Mouse (Mus musculus) heart, postnatal 0 days (tissue): ENCODE data around the gene Cntn1. TPM values are rescaled to one million over a fixed set of nuclear protein-coding genes. Genes with fewer than 3 reads are reported as not detected.
"Not testable (repeated sequence)": the region's sequence is repeated elsewhere in the genome, so short reads cannot be mapped to it uniquely, and the experiment has no call there.

Experiments
- ATAC-seq: fragments of 200-750 bp; cut with Nextera tagmentation; 2 replicates; pipeline ENCODE4 v1.8.0; 2017; ENCODE audit warnings: low read depth, moderate number of reproducible peaks, moderate library complexity; ENCODE audit not compliant: insufficient read depth
- DNase-seq: peaks from one replicate; pipeline ENCODE4 v3.0.0-alpha.2; 2016; ENCODE audit warnings: low spot score
- H3K27ac ChIP-seq: fragments of 300-500 bp; sonication (generic); 2 replicates; pipeline ENCODE4 v1.5.1; 2014; ENCODE audit warnings: low read depth, mild to moderate bottlenecking
- H3K27me3 ChIP-seq: fragments of 300-500 bp; sonication (generic); 2 replicates; pipeline ENCODE4 v1.6.1; 2014; ENCODE audit warnings: low read length, mixed read lengths; ENCODE audit not compliant: control insufficient read depth, insufficient read depth
- H3K36me3 ChIP-seq: fragments of 300-500 bp; sonication (generic); replicated peaks from 2 replicates; pipeline ENCODE4 v1.6.1; 2014; ENCODE audit warnings: low read length, mixed read lengths; ENCODE audit not compliant: control insufficient read depth, insufficient read depth
- H3K4me1 ChIP-seq: fragments of 300-500 bp; sonication (generic); 2 replicates; pipeline ENCODE4 v1.6.1; 2014; ENCODE audit warnings: antibody characterized with exemption; ENCODE audit not compliant: control insufficient read depth, insufficient read depth
- H3K4me2 ChIP-seq: fragments of 300-500 bp; sonication (generic); 2 replicates; pipeline ENCODE4 v1.6.1; 2014; ENCODE audit warnings: low read depth, mild to moderate bottlenecking, low read length, moderate library complexity
- H3K4me3 ChIP-seq: fragments of 300-500 bp; sonication (generic); 2 replicates; pipeline ENCODE4 v1.5.1; 2014; ENCODE audit warnings: low read depth, low read length
- H3K9ac ChIP-seq: fragments of 300-500 bp; sonication (generic); replicated peaks from 2 replicates; pipeline ENCODE4 v1.6.1; 2014; ENCODE audit warnings: low read depth, low read length, mixed read lengths
- H3K9me3 ChIP-seq: fragments of 300-500 bp; sonication (generic); replicated peaks from 2 replicates; pipeline ENCODE4 v1.6.1; 2016; ENCODE audit warnings: low read length; ENCODE audit not compliant: control insufficient read depth
- CTCF ChIP-seq: IDR thresholded peaks from 2 replicates; pipeline ENCODE4 v1.5.1; 2016; ENCODE audit warnings: antibody characterized with exemption, control low read depth, low read depth
- EP300 ChIP-seq: IDR thresholded peaks from 2 replicates; pipeline ENCODE4 v1.6.1; 2016; ENCODE audit warnings: antibody characterized with exemption, low read depth
- WGBS: fragments of 180-500 bp; shearing (Covaris S2); extraction: QIAGEN DNeasy Blood & Tissue Kit; methylation state at CpG from one replicate; pipeline ENCODE4 v1.1.7; 2014; 5-methylcytosine and 5-hydroxymethylcytosine counted together
- polyA plus RNA-seq: library from polyadenylated mRNA; unstranded; fragments of >200 nt; fragmentation: Nextera tagmentation; extraction: Ambion mirVana; gene quantifications from 2 replicates; pipeline ENCODE4 v1.2.1, GENCODE M21; 2015
- total RNA-seq: library from RNA; depleted of rRNA; stranded (reverse); fragments of >200 nt; gene quantifications from 2 replicates; pipeline ENCODE4 v1.2.3, GENCODE M21; 2014; ENCODE audit warnings: low replicate concordance; rRNA removed

Cntn1 gene
- total and polyA plus RNA-seq, 2 experiments from 2014 or later: 0.04 to 0.08 TPM

- Histone ChIP-seq H3K4me3 (peak overlapping the region; percentile 44), H3K27ac (no peak overlapping the region), H3K36me3 (no peaks in the 10 kb centered on the region), H3K9me3 (no peaks in the 10 kb centered on the region), H3K9ac (no peak overlapping the region; the same call in 1 of the 2 replicates), H3K27me3 (no peaks in the 10 kb centered on the region), H3K4me2 (peak overlapping the region; percentile 50), H3K4me1 (no peaks in the 10 kb centered on the region)
- ATAC-seq (no peak), DNase-seq (peak; percentile 32)
- 49% methylated on average over 23 of the region's 23 CpGs for WGBS
- TF ChIP-seq EP300 (no peak), CTCF (no peak)
Observed at GRCm38 (mm10) chr15:92344136-92344869, 293.3 kb downstream of the Cntn1 start.

GRCm38 (mm10) chr15:92347426-92347825, 296.5 kb downstream of the Cntn1 start:
- ATAC-seq (no peak), DNase-seq (no peak)
- H3K27ac ChIP-seq: no peak overlapping the region
- H3K36me3 ChIP-seq: no peaks in the 10 kb centered on the region
- no peaks in the 10 kb centered on the region for H3K4me1 ChIP-seq
- H3K4me3 ChIP-seq: no peak overlapping the region
- H3K27me3 ChIP-seq: no peaks in the 10 kb centered on the region
- TF ChIP-seq EP300: no peak
- no peak for TF ChIP-seq CTCF
- 53% methylated on average over 4 of the region's 4 CpGs for WGBS
- no peaks in the 10 kb centered on the region for H3K9me3 ChIP-seq
- no peak overlapping the region for H3K4me2 ChIP-seq
- no peak overlapping the region for H3K9ac ChIP-seq

- H3K4me3 ChIP-seq: no peak overlapping the region
- no peaks in the 10 kb centered on the region for H3K4me1 ChIP-seq
- no peak for TF ChIP-seq EP300
- TF ChIP-seq CTCF: no peak
- WGBS: 45% methylated on average over 3 of the region's 3 CpGs
- no peaks in the 10 kb centered on the region for H3K9me3 ChIP-seq
- H3K27me3 ChIP-seq: no peaks in the 10 kb centered on the region
- ATAC-seq: no peak
- H3K4me2 ChIP-seq: no peak overlapping the region
- no peak for DNase-seq
- no peak overlapping the region for H3K27ac ChIP-seq
- no peaks in the 10 kb centered on the region for H3K36me3 ChIP-seq
- no peak overlapping the region for H3K9ac ChIP-seq
Observed at GRCm38 (mm10) chr15:92347902-92348301, 296.9 kb downstream of the Cntn1 start.

GRCm38 (mm10) chr15:92348453-92348852, 297.5 kb downstream of the Cntn1 start:
- not testable (repeated sequence) for H3K4me2 ChIP-seq, H3K4me3 ChIP-seq, H3K9ac ChIP-seq, H3K4me1 ChIP-seq, ATAC-seq, H3K27ac ChIP-seq, H3K36me3 ChIP-seq, DNase-seq, H3K27me3 ChIP-seq, H3K9me3 ChIP-seq

GRCm38 (mm10) chr15:92364153-92364552, 313.2 kb downstream of the Cntn1 start:
- peak overlapping the region; percentile 62 for H3K27ac ChIP-seq
- peak; percentile 80 for ATAC-seq
- peak; percentile 30 for DNase-seq
- no peaks in the 10 kb centered on the region for H3K36me3 ChIP-seq
- 15% methylated on average over 6 of the region's 6 CpGs for WGBS
- H3K4me3 ChIP-seq: no peak overlapping the region
- no peaks in the 10 kb centered on the region for H3K27me3 ChIP-seq
- no peaks in the 10 kb centered on the region for H3K9me3 ChIP-seq
- H3K9ac ChIP-seq: no peak overlapping the region
- H3K4me1 ChIP-seq: peaks cover 5% of the 10 kb centered on the region; the same call in 1 of the 2 replicates
- no peak for TF ChIP-seq EP300
- TF ChIP-seq CTCF: no peak
- peak overlapping the region; percentile 37 for H3K4me2 ChIP-seq

GRCm38 (mm10) chr15:92364592-92364991, 313.6 kb downstream of the Cntn1 start:
- TF ChIP-seq EP300 (no peak), CTCF (no peak)
- ATAC-seq: peak; percentile 63
- H3K9ac ChIP-seq: no peak overlapping the region
- no peaks in the 10 kb centered on the region for H3K36me3 ChIP-seq
- no peaks in the 10 kb centered on the region for H3K9me3 ChIP-seq
- H3K4me2 ChIP-seq: peak overlapping the region; percentile 37; the same call in 1 of the 2 replicates
- H3K27me3 ChIP-seq: no peaks in the 10 kb centered on the region
- H3K4me3 ChIP-seq: no peak overlapping the region
- DNase-seq: peak; percentile 23
- peaks cover 5% of the 10 kb centered on the region; the same call in 1 of the 2 replicates for H3K4me1 ChIP-seq
- H3K27ac ChIP-seq: peak overlapping the region; percentile 62

Other genes starting within 250 kb of the Cntn1 start
- not detected in 2 replicates for gene Smgc, start 212.9 kb upstream of the Cntn1 start, total RNA-seq
- not detected in 2 replicates for gene Smgc, start 212.9 kb upstream of the Cntn1 start, polyA plus RNA-seq